Mouse (Mus musculus): ENCODE measurements around the gene Foxj1. TPM values are rescaled to one million over a fixed set of nuclear protein-coding genes. Genes with fewer than 3 reads are reported as not detected.

The Foxj1 gene
- polyA plus RNA-seq, 2 experiments from 2014 or later: not detected

DNA sequence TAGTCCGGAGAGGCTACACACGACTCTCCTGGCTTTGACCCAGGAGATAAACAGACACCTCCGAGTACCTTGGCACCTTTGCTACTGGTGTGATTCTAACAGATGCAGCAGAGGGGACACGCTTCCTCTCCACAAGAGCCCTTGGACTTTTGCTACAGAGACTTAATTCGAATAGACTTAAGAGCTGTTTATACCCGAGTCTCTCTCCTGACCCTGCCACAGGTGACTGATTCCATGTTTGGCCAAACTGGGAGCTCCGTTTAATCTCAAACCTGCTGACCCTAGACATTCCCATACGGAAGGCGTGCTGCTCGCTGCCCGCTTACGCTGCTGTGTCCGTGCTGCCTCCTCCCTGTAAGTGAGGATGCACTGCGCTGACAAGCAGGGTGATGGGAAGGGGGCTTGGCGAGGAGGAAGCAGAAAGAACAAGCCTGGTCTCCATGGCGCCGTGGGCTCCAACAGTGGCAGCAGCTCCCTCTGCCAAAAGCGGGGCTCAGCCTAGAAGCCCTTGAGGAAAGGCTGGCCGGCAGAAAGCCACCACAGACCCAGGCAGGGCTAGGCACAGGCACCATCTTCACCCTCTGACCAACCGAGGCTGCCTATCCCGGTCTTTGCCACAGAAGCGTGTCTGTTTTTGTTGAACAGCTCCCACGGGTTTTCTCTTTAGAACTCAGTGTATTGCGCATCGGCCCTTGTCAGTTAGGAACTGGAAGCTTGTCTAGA lies 7.0 kb upstream of the Foxj1 start:
- no peak for ATAC-seq

DNA sequence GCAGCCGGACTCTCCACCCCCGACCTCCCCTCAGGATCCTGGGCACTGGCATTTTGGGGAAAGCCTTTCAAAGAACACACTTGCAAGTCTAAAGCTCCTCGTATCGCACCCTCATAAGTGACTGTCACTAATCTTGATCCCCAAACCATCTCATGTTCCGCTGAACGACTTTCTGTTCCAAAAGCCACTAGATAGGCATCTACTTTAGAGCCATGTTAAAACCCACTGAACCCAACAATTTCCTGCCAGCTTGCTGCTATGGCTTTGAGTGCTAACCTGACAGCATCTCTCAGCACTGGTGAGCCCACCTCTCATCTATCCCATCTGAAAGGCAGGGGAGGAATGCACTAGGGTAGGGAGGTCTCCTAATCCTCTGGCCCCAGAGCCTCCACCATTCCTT lies 2.3 kb upstream of the Foxj1 start:
- no peak for ATAC-seq

DNA sequence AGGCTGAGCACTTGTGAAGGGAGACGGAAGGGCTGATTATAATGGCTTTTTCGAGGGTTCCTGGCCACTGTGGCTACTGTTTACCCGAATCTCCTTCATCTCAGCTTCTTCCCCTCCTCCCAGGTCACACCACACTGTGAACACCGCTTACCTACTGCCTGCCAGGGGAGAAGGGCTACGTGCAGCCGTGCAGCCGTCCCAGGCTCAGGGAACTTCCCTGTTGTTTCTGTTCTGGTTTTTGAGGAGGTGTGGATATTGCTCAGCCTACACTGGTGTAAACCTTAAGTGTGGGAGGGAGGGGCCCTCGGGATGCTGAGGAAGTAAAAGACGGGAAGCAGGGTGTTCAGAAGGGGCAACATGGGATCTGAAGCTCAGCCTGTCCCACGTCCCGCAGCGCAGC lies 1.8 kb upstream of the Foxj1 start:
- ATAC-seq: no peak

DNA sequence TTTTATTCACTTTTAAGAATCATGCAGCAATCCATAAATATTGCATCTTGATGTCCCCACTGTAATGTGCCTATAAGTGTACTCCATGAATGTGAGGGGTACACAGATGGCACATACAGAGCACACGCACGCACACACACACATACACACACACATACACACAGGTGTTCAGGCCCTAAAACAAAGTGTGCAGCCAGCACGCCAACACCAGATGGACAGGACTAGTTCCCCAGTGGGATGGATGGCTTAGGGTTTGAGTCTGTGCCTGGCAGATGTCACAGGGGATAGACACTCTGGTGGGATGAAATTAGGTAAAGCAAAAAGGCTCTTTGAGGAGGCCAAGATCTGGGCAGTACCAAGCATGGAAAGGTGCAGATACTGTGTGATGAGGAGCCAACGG lies 1.2 kb upstream of the Foxj1 start:
- no peak for ATAC-seq

DNA sequence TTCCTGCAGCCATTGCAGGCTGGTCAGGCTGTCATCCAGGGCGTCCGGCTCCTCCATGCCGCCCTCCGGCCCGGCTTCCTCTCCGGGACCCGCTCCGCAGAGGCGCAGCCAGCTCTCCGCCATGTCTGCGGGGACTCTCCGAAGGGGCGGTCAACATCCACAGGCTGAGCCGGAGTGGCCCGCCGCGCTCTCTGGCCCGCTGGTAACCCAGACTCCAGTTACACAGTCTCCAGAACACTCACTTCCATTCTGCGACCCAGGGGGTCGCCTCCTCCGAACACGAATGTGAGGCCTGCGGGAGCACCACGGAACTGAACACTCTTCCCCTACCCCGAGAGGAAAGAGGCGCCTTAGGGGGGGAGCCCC lies 799 bp downstream of the Foxj1 start:
- ATAC-seq: no peak

DNA sequence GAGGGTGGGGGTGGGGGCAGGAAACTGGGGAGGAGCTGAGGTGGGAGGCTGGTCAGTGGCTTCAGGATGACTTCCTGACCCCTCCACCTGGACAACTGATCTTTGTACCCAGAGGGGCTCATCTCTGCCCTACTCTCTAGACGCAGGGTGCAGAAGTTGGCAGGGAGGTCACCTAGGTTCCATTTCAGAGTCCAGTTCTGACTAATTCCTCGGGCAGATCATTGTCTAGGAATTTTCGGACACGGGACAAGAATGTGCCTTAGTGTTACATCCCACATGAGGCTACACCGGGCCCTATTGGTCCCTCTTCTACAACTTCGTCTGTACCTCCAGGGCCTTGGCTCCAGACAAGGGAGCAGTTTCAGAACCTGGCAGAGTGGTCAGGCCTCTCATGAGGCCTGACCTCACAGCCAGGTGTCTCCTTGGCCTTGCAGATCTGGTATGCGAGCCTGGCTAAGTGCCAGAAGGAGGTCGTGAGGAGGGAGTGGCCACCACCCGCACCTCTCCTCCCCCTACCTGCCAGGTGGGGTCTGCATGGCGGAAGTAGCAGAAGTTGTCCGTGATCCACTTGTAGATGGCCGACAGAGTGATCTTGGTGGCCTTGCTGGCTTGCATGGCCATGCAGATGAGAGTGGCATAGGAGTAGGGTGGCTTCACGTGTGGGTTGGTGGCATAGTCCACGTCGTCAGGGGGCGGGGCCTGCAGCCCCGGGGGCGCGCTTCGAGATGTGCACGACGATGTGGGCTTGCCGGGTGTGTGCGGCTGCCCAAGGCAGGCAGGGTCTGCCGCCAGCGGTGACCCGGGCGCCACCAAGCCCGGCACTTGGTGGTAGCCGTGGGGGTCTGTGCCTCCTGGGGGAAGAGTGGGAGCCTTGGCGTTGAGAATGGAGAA lies 1.4 kb downstream of the Foxj1 start:
- no peak for ATAC-seq

DNA sequence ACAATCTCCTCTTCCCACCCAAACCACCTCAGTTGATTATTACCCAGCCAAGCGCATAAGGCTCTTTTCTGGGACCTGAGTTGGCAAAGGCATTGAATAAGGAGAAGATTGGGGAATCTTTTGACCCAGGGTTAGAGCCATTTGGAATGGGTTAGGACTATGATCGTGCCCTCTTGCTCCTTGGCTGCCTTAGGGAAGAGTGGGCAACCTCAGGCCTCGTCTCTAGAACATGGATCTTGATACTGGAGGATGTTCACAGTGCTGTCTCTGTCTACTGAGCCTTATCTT lies 2.3 kb downstream of the Foxj1 start:
- no peak for ATAC-seq

DNA sequence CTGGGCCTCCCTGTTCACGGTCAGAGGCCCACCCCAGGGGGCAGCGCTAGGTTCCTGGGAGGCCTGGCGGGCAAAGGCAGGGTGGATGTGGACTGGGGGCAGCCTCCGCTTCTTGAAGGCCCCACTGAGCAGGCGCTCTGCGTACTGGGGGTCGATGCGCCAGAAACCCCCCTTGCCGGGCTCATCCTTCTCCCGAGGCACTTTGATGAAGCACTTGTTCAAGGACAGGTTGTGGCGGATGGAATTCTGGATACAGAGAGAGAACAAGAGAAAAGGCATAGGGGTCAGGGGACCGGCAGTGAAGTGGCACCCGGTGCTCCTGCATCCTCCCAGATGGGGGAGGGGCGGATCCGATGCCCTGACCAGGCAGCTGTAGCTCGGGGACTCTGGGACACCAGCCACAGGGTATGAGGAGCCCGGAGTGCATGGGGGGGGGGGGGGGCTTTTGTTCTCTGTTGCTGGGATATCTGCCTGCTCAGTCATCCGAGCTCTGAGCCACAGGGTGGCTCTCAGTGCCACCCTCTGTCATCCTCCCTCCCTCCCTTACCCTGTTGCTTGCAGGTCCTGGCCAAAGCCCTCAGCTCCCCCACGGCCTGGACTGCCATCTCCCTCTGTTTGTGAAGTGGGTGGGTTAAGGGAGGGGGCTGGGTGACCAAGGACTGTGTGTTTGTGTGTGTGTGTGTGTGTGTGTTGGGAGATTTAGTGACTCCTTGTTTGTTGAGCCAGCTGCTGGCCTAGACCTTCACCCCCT lies 2.8 kb downstream of the Foxj1 start:
- no peak for ATAC-seq

DNA sequence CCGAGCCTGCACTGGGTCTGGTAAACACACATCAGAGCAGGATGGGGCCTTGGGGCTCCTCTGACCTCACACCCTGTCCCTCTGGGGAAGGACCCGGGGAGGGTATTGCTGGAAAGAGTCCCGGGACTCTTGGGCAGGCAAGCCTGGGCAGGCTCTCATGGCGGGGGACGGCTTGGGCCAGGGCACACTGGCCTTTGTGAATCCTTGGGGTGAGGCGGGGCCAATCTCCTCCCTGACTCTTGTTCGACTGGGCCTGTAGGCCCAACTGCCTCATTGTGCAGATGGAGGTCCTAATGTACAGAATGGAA lies 5.0 kb downstream of the Foxj1 start:
- no peak for ATAC-seq

DNA sequence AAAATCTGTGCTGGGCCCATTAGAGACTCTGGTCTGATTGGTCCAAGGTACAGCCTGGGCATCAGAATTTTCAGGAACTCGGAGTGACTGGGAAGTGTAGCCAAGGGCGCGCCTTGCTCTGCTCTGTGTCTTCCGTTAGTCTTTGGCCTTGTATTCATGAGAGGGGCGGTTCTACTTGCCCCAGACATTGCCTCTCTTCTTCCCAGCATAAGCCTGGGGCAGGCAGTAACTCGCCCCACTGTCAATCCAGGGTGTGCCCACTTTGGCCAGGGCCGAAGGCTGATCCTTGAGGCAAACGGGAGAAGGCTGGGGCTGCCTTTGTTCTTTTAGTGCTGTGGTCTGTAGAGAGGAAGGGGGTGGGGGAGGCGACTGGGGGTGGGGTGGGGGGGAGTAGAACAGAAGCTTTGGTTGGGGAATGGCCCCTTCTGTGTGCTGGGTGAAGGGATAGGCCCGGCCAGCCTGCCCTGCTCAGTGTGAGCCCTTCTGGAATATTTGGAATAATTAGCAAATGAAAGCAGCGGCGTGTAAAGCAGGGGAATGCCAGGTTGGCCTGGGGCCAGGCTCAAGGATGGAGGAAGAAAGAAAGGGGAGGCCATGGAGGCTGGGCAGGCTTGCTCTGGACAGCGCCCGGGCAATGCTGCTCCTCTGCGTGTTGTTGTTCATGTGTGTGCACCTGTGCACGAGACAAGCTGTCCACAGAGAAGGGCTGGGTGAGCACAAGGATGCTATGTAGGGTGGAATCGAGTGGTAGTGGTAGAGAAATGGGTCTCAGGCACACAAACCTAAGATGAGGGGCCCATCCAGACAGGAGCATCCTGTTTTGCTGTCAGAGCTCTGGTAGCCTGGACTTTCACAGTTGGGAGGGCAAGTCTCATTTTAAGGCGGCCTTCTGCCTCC lies 5.6 kb downstream of the Foxj1 start:
- no peak for ATAC-seq

DNA sequence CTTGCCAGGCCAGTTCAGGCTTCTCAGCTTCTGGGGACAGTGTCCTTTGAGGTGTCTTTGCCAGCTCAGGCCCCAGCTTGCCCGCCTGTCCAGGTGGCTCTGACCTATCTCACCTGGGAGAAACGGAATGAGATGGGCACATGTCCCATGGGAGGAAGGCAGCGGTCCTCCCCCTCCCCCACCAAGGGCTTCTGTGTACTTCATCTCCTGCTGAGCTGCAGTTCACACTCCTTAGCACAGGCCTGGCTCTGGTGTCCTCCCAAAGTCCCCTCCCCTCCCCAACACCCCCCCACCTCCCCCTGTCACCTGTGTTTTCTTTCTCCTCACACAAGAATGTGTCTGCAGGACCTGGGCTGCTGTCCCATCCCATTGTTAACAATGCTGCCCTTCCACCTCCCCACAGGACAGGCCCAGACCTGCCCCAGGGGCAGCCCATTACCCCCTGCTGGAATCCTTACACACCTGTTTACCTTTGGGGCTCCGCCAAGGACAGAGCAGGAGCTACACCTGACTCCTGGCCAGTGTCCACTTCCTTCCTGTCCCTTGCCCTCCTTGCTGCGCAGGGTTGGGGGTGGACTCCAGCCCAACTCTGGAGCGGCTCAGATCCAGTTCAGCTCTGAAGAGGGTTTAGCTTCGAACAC lies 8.1 kb downstream of the Foxj1 start:
- ATAC-seq: no peak

DNA sequence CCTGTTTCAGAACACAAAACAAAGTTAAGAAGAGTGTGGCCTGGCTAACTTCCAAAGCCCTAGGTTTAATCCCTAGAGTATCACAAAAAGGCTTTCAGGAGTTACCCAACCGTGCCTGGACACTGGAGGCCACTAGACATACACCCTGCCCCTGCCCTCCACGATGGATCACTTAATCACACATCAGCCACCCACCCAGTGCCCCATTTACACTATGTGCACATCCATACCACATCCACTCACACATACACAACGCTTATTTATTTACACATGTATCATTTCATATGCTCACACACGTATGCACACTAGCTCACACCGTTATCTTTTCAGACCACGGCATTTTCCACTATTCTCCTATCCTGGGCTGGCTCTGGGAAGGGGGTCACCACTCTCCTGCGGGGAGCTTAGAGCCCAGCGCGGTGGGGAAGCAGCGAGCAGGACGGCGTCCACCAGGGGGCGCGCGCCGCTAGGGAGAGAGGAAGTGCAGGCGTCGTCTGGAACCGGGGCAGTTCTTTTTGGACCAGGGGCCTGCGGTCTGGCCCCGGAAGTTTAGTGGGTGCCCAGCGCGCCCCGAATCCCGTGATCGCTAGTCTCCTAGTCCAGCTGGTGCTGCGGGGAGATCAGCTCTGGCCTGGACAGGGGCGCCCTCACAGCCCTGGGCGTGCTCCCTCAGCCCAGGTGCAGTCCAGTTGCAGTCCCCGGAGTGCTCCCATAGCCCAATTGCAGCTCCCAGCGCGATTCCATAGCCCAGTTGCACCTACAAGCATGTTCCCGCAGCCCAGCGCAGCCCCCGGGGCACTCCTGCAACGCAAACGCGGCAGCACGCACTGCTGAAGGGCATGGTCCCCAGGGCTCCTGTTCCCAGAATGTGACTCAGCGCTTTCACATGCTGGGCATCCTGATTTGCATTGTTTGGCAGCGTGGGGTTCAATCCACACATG lies 16.2 kb downstream of the Foxj1 start:
- peak; percentile 54 for ATAC-seq

DNA sequence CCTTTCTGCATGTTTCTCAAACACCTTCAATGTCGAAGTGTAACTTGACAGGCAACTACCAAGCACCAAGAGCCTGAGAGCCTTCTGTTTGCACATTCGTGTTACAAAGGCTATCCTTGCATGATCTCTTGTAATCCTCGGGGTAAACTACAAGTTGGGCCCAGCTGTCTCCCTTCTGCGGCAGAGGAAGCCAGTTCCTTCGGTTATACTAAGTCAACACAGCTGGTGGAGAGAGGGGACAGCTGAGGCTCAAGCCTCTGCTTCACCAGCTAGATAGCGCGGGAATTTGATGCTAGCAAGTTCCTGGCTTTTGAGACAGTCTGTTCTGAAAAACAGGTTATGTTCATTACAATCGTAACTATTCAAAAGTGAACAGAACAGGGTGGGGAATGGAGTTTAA lies 22.8 kb downstream of the Foxj1 start:
- ATAC-seq: no peak

DNA sequence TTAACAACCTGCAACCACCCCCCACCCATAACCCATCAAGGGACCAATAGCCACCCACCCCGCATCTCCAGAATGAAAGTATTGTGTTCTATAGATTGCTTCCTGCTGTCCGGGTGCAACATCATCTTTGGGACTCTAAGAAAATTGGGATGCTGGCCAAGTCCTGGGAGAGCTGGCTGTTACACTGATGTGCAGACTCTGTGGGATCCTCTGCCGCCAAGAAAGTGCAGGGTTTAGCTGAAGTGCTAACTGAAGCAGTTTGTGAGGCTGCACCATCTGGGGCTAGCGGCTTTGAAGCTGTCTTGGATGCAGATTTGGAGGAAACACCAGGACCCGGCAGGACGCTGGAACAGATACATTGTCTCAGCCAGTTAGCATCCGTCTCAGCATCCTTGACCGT lies 24.0 kb downstream of the Foxj1 start:
- no peak for ATAC-seq

DNA sequence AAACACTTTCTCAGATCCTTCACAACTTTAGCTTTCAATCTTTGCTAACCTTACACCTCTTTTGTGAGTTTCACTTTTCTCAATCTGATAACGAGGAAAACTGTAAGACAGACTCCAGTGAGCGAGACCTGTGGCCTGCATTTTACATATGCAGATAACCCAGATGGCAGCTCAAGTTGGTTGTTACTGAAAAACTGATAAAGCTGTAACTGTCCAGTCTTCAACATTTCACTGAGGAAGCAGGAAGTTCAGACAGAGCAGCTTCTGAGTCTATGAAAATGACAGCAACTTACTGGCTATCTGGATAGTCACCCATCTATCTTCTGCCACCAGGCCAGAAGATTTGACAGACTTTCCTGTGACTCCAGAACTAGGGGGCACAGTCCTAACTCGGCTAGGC lies 25.6 kb downstream of the Foxj1 start:
- ATAC-seq: no peak

DNA sequence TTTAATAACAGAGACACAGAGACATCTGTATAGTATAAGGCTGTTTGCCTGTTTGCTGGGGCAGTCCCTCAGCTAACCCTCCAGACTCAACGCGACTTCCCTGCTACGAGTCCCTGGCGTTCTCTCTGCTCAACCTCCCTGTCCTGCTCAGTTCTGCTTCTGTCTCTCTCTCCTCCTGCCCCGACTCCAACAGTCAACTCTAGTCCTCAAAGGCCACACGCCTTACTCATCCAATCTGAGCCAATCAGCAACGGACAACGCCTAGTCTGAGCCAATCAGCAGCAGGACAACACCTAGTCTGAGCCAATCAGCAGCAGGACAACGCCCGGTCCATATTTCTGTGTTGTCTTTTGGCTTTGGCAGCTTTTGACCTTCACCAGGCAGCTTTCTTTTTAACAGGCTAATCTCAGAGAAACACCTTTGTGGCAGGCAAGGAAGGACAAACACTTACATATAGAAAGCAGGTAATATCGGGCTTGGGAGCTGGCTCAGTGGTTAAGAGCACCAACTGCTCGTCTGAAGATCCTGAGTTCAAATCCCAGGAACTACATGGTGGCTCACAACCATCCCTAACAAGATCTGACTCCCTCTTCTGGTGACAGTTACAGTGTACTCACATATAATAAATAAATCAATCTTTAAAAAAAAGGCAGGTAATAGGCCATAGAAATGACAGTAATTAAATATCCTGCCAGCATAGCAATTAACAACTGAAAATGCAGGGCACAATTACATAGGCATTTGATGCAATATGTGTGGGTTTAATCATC lies 27.3 kb downstream of the Foxj1 start:
- ATAC-seq: no peak

DNA sequence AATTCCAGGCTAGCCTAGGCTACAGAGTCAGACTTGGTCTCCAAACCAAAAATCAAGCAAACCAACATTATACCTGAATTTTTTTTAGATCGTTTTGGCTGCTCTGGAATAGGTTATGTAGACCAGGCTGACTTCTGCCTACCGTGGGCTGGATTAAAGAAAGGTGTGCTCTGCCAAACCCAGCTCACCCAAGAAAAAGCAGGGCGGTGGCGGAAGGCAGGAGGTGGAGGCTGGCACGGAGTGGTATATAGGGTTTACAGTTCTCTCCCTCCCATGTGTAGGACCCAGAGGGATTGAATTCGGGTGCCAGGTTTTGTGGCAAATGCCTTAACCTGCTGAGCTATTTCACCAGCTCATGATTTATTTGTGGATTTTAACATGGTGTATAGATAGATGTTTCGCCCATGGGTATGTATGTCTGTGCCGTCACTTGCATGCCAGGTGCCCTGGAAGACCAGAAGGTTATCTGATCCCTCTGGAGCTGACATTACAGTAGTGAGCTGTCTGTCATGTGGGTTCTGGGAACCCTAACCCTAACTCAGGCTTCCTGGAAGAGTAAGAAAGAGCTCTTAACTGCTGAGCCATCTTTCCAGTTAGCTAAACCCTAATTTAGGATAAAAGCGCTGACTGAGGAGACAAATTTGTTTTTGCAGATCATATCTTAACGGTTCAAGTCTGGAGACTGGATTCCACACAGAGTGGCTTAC lies 28.0 kb downstream of the Foxj1 start, which contains the start of gene Exoc7:
Exoc7 (minus strand) TSS at position 215 of the 707 bp plus-strand sequence.
- ATAC-seq: no peak

DNA sequence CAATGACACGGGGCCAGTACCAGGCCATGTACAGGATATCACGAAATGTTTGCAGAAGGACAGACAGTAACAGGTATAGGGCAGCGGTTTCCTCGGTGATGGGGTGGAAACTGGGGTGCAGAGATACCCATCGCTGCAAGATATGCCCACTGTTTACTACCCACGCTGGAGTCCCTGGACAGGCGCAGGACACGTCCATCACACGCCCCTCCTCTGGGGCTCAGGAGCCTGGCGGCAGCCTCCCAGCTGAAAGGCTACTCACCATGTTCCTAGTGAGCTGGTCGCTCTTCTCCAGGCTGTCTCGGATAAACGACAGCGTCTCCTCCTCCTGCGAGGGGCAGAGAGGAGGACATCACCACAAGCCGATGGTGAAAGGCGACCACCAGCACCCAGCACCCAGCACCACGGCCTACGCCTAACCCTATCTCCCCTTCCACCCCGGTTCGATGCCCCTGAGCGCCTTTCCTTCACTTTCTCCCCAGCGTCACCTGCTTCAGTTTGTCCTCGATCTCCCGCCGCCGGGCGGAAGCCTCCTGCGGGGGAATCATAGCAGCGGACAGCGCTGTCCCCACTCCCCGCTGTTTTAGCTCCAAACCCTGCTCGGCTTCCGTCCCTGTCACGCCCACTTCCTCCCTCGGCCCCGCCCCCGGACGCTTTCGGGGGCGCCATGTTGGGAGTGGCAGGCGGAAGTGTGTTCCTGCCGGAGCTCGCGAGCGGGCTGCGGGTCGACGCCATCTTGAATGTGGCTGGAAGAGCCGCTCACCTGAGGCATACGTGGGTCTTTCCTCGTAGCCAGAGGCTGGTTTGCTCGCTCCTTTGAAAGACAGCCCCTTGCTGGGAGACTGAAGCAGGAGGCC lies 28.8 kb downstream of the Foxj1 start:
- ATAC-seq: peak; percentile 90

DNA sequence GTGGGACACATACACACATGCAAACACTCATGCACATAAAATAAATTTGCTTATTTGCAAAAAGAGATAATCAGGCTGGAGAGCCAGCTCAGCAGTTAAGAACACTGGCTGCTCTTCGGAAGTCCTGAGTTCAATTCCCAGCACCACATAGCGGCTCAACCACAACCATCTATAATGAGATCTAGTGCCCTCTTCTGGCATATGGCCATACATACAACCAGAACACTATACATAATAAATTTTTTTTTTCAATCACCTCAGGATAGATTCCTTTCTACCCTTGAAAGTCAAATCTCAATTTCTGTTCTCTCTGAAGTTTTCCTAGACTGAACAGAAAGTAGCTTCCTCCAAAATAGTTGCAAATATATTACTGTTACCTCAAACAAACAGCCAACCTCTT lies 29.8 kb downstream of the Foxj1 start:
- ATAC-seq: no peak

Measured in activated CD4-positive, CD25-positive, alpha-beta regulatory T cell, adult 4 months (primary cell).